Mouse (Mus musculus) urinary bladder, postnatal 25 days (tissue): ENCODE data around the gene Csnk1g2.

ENCODE experiments used
- DNase-seq: peaks from one replicate; pipeline ENCODE4 v3.0.0; 2022; ENCODE audit warnings: low spot score

The Csnk1g2 gene

DNA sequence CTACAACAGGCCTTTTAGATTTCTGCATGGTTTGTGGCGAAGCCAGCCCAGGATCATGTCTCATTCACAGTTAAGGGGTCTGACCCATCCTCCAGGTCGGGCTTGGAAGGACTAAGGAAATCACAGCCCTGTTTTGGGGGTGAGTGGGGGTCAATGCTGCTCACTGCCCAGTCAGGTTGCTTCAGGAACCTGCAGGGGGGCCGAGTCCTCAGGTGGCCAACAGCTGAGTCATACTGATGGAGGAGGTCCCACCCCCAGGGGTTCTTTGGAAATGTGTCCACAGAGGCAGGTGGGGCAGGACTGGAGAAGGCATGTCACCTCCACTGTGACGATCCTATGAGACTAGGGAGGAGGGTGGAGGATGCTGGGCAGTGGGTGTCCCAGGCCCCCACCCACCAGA is 42.8 kb downstream of the Csnk1g2 start:
- DNase-seq = no peak

DNA sequence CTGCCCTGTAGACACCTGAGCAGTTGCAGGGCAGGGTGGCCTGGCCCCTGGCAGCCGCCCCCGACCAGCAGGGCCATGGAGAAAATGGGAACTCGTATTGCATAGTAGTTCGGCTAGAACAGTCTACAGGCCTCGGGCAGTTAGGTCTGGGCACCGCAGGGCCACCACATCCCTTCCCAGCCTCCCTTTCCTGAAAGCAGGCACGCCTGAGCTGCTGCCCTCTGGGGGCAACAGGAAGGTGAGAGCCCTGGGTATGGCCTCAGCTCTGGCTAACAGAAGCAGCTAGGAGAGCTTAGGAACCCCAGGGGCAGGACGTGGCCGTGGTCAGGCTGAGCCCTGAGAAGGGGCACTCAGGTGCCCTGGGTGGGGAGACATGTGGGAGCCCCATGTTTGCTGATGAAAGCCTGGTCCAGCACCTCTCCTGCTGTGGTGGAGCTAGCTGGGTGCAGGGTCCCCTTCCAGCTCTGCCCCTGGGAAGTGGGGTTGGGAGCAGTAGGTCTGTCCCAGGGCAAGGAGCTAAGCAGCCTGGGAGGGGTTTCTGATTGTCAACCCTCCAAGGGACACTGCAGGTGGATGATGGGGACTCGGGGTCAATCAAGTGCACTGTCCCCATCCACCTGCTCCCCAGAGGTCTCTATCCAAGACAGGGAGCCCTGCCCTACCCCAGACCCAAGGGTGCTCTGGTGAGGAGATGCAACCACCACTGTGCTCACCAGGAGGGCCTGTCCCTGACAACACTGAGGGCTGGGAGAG is 43.5 kb downstream of the Csnk1g2 start:
- DNase-seq = no peak

DNA sequence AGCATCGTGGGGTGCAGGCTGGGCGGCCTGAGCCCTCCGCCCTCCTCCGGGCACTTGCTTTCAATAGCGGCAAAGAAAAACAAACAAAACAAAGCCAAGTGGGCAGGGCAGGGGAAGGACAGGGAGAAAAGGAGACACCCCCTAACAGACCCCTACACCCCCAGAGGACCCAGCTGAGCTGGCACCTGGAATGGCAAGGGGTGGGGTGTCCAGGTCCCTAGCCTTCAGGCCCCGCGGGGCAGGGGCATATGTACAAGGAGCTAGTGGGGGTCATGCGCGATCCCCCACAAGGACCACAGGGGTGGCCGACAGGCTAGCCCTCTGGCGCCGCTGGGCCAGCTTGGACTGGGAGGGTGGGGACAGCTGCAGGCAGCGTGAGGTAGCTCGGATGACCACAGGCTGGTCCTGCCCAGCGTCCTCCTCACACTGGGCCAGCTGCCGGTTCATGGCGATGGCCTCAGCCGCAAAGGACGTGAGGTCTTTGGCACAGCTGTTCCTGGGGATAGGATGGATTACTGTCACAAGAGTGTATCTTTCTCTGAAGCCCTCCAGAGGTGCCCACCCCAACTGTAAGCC is 44.3 kb downstream of the Csnk1g2 start:
- no peak for DNase-seq

DNA sequence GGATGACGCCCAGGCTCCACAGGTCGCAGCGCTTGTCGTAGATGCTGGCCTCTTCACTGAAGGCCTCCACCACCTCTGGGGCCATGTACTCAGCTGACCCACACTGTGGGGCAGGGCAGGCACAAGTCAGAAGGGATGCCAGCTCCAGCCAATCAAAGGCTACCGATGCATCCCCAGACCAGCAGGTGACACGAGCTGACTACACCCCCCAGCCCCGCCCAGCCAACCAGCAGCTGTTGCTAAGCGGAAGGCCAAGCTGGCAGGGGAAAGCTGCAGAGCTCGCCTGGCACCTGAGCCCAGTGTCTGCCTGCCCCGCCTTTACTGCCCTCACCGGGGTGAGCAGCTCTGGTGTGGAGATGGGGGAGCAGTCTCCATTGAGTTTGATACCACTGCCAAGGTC is 46.0 kb downstream of the Csnk1g2 start:
- no peak for DNase-seq

DNA sequence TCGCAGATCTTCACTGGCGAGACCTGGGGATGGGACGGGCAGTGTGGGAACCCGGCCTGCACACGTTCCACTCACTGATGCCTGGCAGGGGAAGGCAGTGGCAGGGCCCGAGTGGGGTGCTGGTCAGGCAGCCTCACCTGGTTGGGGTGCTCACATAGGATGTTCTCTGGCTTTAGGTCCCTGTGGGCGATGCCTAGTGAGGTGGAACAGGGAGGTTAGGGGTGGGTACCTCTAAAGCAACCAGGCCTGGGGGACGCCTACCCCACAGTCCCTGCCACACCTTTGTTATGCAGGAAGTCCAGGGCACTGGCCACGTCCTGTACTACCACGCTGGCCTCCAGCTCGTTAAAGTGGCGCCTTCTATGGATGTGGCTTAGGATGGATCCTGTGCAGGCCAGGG is 46.4 kb downstream of the Csnk1g2 start:
- DNase-seq = no peak

DNA sequence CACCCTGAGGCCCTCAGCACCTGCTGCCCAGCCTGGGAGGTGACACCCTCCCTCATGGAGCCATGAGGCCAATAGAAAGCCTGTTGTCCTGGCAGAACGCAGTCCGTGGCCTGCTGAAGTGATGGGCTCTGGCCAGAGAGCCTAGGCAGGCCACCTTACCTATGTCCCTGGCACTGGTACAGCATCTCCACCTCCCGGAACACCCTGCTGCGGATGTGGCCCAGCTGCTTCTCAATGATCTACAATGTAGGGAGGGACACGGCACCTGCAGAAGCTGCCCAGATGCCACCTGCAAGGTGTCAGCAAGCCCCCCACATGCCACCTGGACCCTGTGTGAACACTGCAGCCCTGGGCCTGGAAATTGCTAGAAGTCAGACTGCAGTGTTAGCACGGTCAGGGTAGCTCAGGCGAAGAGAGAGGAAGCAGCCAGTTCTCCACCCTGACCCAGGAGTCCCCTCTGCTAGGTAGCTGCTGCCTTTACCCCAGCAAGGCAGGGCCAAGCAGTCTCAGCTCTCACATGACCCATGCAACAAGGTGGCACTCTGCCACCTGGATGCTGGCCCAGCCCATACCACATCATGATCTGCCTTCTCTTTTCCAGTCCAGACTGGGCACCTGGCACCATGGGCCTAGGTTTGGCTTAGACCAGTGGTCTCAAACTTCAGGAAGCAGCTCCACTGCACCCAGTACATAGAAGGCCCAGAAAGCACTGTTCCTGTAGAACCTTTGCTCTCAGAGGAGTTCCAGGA is 47.3 kb downstream of the Csnk1g2 start:
- no peak for DNase-seq

DNA sequence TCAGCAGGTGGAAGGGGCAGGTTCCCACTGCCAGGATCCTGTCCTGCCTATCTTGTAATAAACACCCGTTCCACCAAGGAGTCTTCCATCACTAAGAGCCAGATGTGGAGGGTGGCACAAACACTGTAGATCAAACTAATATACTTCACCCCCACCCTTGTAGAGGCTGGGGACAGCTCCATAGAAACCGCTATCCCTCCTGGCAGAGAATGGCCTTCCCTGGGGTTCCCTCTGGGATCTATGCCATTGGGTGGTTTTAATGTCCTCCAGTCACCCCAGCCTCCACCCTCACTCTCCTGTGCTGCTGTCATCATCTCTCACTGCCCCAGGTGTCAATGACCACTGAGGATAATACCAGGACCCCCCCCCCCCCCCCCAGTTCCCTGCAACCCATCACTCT is 47.9 kb downstream of the Csnk1g2 start:
- DNase-seq = no peak

DNA sequence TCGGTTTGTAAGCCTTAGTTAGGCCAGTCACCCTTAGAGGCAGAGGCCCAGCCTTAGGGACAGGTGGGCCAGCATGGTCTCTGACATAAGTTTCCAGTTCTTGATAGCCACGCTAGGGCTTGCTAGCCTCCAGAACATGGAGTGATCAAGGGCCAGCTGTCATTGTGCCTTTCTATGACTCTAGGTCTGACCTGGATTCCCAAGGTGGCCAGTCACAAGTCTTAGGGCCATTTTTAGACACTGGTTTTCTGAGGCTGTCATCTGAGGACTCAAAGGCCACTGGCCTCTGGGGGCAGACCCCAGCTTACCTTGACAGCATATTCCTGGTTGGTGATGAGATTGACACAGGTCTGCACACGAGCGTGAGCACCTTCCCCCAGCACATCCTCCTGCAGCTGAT is 48.6 kb downstream of the Csnk1g2 start:
- no peak for DNase-seq

DNA sequence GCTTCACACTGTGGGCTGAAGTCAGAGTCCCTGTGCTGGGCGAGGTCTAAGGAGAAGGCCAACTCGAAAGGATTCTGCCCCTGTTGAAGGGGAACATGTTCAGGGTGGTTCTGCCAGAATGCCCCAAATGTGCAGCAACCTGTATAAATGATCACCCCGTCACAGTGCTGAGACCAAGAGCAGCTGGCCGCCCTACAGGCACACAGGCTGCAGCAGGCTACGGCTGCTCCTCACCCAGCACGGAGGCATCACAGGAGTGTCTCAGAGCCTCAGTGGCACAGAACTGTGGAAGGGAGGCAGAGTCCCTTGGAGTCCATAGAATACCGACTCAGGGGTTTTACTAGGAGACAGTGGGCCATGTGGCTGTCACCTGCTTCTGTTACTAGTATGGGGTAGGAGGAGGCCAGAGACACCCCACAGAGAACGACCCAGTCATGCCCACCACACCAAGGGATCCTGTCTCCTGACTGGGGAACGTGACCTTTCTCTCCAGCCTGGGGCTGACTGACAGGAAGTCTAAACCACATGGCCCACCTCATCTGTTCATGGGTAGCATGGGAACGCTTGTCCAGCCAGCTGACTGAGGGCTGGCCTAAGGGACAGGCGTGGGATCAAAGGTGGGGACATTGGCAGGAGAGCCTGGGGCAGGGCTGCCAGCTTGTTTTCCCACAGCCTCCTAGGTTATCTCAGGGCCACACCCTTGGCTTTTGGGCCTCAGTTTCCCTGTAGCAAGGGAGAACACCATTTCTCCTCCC is 49.5 kb downstream of the Csnk1g2 start:
- no peak for DNase-seq

DNA sequence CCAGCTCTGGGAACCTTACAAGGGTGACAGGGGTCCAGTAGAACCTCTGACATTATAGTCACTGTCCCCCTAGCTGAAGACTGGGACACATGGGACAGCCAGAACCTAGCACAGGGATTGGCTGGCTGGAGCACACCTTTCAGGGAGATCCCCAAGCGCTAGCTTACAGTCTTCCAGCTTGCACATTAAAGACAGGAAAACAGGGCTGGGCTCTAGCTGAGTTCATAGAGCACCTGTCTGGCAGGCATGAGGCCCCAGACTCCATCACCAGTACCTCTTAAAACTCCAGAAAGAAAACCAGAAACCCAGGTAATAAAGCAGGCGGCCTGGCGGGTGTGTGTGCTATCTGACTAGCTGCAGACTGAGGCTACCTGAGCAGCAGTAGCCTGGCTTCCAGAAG is 51.1 kb downstream of the Csnk1g2 start:
- DNase-seq = no peak

DNA sequence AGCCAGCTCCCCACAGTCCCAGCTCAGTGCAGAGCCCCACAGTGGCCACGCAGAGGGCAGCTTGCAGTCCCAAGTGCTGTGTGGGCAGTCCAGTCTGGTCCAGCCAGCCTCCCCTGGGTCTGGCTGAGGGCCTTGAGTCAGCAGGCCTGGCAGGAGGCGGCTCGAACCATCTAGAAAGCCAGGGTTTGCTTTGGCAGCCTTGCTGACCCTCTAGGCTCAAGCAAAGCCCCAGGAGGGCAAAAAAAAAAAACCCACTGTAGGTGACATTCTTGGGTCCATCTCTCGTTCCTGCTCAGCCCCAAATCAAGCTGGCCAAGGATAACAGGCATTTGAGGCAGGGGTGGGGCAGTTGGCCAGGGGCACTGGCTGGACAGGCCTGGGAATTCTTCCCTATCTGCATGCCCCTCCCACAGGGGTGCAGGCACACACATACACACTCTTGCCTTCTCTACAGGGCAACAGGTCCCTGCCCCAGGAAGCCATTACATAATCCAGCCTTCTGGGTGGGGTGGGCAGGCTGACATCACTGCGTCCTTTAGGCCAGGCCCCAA is 51.6 kb downstream of the Csnk1g2 start:
- DNase-seq = no peak

DNA sequence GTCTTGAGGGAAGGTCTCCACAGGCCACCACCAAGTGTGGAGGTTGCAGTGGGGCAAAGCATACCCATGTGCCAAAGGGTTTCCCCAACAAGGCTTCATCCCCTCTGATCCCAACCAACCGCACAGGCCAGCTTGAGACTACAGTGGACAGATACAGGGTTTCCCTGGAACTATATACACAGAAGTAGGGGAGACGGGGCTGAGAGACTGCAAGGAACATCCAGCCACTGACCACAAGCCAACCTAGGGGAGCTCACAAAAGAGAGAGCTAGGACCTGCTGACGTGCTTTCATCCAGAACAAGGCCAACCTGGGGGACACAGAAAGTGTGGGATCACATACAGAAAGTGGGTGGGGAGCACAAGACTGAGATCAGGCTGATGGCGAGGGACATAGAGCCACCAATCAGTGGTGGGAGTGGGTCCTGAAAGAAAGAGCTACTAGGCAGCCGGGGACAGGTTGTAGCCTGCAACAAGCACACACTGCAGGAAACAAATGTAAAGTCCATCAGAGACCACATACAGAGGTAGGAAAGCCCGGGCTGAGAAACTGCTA is 52.3 kb downstream of the Csnk1g2 start:
- DNase-seq = no peak

DNA sequence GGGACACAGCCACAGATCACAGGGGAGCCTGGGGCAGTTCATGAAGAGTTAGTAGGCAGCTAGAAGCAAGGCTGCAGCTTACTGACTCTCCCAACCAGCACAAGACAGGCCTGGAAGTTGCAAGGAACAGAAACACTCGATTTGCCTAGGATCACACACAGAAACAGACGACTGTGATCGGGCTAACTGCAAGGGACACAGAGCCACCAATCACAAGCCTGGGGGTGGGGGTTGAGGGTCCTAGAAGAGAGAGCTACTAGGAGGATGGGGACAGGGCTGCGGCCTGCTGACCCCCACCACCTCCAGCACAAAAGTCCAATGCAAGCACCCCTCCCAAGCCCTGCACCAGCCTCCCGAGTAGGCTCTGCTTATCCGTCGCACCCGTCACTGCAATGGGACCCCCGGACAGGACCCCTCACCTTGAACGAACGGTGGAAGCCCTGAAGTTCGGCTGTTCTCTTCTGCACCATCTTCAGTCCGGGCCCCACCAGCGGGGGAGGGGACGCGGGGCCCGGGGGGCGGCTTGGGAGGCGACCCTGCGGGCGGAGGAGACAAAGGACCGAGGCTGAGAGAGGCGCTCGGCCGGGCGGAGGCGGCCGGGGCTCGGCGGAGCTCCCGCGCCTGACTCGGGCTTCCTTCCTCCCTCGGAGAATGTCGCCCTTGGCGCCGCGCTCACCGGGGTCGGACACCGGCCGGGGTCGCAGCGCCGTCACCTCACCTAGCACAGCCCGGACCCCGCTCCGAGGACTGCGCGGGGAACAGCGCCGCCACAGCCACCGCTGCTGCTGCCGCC is 53.0 kb downstream of the Csnk1g2 start:
- no peak for DNase-seq

DNA sequence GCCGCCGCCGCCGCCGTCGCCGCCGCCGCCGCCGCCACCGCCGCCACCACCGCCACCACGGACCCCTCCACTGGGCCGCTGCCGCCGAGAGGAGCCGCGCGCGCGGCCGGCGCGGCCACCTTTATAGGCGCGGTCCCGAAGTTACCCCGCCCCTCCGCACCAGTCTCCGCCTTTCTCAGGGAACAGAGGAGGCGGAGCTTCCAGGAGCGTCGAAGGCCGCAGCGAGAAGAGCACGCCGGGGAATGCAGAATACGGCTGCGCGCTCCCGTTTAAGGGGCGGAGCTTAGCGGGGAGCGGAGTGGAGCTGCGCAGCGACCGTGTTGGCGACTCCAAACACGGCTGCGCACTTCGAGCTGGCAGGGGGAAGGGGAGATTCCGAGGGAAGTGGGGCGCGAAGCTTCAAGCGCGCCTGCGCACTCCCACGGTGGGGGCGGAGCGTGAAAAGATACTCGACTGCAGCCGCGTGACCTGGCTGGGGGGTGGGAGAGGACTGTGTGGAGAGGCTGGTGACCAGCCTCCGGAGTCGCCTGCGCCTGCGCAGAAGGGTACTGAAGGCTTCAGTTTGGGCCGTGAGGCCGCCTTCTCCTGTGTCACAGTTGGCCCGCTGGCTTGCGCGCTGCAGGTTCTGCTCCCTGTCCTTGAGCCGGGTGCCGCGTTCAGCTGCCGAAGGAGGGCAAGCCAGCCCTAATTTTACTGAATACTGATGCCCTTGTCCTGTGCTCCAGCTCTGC is 53.7 kb downstream of the Csnk1g2 start:
- peak; percentile 99 for DNase-seq

DNA sequence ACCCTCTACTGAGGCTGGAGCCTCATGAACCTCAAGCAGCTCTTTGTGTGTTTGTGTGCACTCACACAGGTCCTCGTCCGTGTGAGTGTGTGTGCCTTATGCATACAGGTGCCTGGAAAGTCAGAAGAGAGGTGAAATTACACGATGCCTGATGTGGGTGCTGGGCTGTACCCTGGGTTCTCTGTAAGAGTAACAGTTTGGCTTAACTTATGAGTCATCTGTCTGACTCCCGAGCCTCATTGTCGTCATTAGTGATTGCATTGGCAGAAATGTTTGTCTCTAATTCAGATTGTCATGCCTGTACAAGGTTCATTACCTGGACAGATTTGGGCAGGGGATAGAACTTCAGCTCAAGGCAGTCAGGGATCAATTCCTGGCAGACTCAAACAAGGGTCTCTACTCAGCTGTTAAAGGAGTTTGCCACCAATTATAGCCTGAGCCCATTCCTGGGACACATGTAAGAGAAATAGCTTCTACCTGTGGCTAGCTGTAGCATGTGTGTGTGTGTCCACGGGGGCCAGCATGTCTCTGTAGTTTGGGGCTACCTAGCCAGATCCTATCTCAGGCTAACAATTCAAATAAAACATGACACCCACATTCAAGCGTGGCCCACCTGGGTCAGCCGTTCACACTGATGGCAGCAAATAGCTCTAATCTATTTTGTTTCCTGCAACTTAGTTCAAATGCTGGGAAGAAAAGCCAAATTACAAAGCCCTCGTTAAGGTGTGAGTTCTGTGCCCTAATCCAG is 54.7 kb downstream of the Csnk1g2 start:
- DNase-seq = no peak

DNA sequence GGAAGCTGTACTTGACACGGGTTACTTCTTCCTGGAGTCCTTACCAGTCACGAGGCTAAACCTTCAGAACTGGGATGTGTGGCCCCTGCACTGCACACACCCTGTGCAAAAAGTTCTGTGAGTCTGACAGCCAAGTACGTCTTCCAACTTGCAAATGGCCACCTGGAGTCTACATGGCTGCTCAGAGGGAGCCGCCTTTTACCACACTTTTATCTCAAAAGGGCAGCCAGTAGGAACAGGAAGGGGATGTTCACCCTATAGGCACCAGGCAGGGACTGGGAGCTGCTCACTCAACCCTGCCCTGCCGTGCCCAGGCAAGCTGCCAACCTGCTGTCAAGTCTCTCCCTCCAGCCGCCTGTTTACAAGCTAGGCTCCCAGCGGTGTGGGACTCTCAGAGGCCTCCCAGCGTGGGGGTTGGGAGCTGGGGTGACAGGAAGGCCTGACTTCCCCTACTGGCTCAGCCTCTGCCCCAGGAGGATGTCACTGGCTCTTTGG is 55.4 kb downstream of the Csnk1g2 start, which contains the start of gene Mknk2:
Gene Mknk2, minus strand, starts transcription at position 171 of the 495 bp plus-strand sequence.
- DNase-seq = peak; percentile 91

DNA sequence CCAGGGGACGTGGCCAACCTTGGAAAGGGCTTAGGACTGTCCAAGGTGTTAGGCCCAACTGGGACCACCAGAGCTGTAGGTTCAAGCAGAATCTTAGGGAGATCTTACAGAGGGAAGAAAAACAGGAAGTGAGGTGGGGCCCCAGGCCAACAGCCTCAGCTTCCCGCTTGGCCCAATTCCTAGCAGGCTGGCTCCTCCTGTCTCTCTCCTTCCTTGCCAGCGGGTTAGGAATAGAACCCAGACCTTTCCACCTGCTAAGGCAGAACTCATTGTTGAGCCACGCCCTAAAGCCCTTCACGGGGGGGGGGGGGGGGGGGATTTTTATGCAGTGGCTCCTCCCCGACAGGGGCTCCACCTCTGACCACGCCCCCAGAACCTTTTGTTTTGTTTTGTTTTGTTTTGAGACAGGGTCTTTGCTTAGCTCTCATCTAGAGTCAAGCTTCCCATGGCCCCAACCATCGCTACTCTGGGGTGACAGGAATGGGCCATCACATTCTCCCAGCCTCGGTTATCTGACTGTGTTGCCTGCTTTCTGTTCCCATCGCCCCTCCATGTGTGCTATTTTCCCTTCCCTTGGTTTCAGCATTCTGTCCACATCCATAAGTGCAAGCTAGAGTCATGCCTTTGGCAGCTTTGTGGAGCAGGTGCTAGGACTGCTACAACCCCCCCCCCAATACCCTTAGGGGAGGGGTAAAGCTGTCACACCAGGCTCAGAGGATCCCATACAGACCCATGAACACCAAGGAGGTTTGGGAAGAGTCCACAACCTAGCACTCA is 56.2 kb downstream of the Csnk1g2 start:
- DNase-seq = no peak

DNA sequence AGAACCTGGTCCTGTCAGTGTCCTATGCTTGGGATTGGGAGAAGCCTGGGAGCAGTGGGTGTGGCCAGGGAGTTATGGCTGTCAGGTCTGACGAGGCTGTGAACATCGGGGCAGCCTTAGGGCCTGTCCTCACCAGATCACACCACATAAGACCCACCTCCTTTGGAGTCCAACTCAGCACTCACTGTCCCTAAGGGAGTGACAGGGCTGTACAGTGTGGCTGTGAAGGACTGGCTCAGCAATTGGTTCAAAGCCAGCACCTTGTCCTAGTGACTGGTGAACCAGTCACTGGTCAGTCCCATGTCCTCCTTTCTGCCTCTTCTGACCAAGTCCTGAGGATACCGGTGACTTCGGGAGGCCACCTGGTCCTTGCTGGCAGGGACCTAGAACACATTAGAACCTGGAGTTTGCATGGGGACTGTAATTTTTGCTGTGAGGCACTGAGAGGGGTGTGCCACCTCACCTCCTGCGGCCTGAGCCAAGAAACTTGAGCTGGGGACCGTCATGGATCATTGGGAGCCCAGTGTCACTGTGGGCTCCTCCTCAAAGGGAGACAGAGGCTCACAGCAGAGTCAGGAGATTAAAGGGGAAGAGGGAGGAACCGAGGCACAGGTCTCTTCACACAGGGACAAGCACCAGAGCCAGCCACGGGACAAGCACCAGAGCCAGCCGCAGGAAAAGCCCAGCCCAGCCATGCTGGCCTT is 57.1 kb downstream of the Csnk1g2 start:
- no peak for DNase-seq
